Mouse (Mus musculus) brown adipose tissue, adult 24 weeks (tissue): ENCODE results near the gene Prelid3b. TPM values are rescaled to one million over a fixed set of nuclear protein-coding genes. Genes with fewer than 3 reads are reported as not detected.
A peak's percentile ranks its signal among the peaks of the same experiment; 100 is the strongest.

Experiments
- H3K27ac ChIP-seq: fragments of 200-500 bp; replicated peaks from 2 replicates; pipeline ENCODE4 v1.5.1; 2012; ENCODE audit warnings: low read depth, mild to moderate bottlenecking, low read length
- H3K4me1 ChIP-seq: fragments of 200-500 bp; 2 replicates; pipeline ENCODE4 v1.6.1; 2012; ENCODE audit warnings: low read length, mixed read lengths; ENCODE audit not compliant: control insufficient read depth, insufficient read depth, insufficient read length
- H3K4me3 ChIP-seq: fragments of 200-500 bp; 2 replicates; pipeline ENCODE4 v1.5.1; 2012; ENCODE audit warnings: low read depth, mild to moderate bottlenecking, low read length, moderate library complexity; ENCODE audit not compliant: insufficient read depth
- polyA plus RNA-seq: library from polyadenylated mRNA; stranded (reverse); fragments of >200 nt; gene quantifications from 2 replicates; pipeline ENCODE4 v1.2.4, GENCODE M21; 2012; ENCODE audit not compliant: missing spikeins, insufficient read depth, insufficient read length

The Prelid3b gene
- polyA plus RNA-seq, 1 experiment = 263 TPM

DNA sequence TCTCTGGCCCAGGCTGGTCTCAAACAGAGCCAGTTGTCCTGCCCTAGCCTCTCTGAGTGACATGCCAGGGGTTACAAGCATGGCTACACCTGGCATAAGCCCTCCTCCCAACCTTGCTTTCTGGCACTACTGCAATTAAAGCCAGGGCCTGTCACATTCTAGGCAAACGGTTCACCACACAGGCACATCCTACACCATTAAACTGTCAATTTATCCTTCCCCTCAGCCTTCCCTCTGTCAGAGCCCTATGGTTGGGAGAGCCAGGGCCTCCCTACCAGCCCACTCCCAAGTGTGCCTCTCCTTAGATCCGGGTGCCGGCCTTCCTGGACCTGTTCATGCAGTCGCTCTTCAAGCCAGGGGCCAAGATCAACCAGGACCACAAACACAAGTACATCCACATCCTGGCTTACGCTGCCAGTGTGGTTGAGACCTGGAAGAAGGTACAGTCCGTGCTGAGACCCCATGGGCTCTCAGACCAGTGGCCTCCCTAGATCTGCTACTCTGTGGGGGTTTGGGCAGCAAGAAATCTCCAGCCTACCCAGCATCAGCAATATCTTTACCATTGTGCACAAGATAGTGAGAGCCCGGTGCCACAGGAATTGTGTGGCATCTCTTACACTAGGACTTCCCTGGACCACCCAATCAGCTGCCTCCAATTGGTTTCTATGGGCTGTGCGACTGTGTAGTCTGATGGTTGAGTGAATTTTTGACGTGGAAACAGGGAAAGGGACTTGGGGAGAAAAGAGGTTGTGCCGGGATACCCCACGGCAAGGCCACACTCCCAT lies 48.4 kb downstream of the Prelid3b start:
- no peaks in the 10 kb centered on the region for H3K4me1 ChIP-seq
- H3K27ac ChIP-seq = no peak overlapping the region
- H3K4me3 ChIP-seq = no peak overlapping the region

DNA sequence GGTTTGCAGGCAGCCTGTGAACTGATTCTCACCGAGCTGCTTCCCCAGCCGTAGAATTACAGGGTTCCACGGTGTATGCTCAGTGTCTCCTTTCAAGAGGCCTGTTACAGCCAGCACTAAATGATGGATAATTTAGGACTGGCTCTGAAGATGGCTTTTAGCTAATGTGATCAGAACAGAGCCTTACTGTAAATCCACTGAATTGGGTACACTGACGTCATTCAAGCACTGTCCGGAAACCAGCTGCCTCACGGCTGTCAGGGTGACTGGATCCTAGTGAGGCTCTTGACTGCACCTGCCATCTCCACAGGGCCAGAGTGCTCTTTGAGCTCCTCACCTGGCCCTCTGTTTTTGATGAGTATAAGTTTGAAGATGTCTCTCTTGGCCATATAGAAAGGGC lies 51.8 kb downstream of the Prelid3b start:
- no peak overlapping the region for H3K4me3 ChIP-seq
- H3K4me1 ChIP-seq = peaks cover 6% of the 10 kb centered on the region; the same call in 1 of the 2 replicates
- no peak overlapping the region for H3K27ac ChIP-seq

DNA sequence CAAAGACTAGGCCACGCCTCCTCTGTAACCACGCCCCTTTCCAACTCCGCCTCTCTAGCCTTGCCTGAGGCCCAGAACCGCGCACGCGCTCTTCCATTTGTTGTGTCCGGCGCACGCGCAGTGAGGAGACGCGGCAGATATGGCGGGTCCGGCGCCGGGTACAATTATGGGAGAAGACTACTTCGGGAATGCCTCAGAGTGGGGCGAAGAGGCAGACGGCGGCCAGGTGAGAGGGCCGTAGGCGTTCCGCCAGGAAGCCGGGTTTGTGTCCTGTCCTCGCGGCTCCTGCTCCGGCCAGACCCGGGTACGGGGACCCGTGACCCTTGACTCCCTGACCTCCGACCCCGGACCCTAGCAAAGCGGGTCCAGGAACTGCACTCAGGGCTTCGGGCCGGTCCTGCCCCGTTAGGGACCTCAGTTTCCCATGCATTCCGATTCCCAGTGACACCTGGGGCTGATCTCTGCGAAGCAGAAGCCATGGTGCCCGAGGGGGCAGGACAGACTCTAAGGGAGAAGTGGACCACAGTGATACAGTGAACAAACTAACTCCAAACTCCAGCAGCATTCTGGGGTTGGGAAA lies 57.1 kb downstream of the Prelid3b start, which contains the start of gene Nelfcd:
Gene Nelfcd, plus strand, starts transcription at position 74 of the 580 bp plus-strand sequence.
- peak within 1 kb of the TSS; percentile 22 for H3K27ac ChIP-seq
- peak within 1 kb of the TSS; percentile 86 for H3K4me3 ChIP-seq
- peaks cover 7% of the 10 kb centered on the region; the same call in 1 of the 2 replicates for H3K4me1 ChIP-seq

Other genes starting within 250 kb of the Prelid3b start
- gene Gnas, start 188.8 kb downstream of the Prelid3b start, polyA plus RNA-seq = 2,899 and 4,504 TPM in 2 replicates
- 15.6 and 22.2 TPM in 2 replicates for gene Gm20721, start 126.4 kb downstream of the Prelid3b start, polyA plus RNA-seq
- gene Nelfcd, start 57.3 kb downstream of the Prelid3b start, polyA plus RNA-seq = 19.5 and 27.0 TPM in 2 replicates
- gene Ctsz, start 34.0 kb downstream of the Prelid3b start, polyA plus RNA-seq = 155 and 162 TPM in 2 replicates
- gene Tubb1, start 22.4 kb downstream of the Prelid3b start, polyA plus RNA-seq = not detected in 2 replicates
- 3,468 and 3,874 TPM in 2 replicates for gene Atp5e, start 9.0 kb downstream of the Prelid3b start, polyA plus RNA-seq
- gene Zfp831, start 170.5 kb upstream of the Prelid3b start, polyA plus RNA-seq = not detected in 2 replicates